ENCODE assay signal across 9 mouse cellular contexts in the genomic region with DNA sequence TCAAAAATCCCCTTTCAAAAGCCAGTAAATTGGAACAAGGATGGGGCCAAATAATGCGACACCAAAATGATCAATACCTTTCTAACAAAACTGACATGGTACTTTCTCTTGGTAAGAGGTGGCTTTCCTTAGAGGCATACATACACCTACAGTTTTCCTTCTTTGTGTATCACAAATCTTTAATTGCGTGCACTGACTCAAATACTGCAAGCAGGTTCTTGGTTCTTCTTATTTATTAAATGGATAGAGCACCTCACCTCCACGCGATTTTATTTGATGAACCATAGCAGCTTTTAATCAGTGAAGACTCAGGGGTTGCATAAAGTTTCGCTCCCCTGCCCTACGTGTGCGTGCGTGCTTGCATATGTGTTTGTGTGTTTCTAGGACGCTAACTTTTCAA. TPM values are rescaled to one million over a fixed set of nuclear protein-coding genes. Genes with fewer than 3 reads are reported as not detected.
DNase-seq lines count a peak whose midpoint lies in the region; ATAC-seq and TF ChIP-seq lines count a peak whose summit lies in the region.
"Had no signal": no experiment of that assay in that cellular context is flagged by ENCODE, and none has a peak within 500 bp of the region (broad histone marks: within the 10 kb centered on the region; RNA-seq: fewer than 3 reads in every experiment).

No protein-coding gene starts in this region.

- H3K36me3 ChIP-seq in kidney, embryonic 14.5 days (ENCODE audit: control insufficient read depth, insufficient read depth, low read length) = no peaks in the 10 kb centered on the region
- no peaks in the 10 kb centered on the region for H3K36me3 ChIP-seq in kidney, adult 2 months (ENCODE audit: control insufficient read depth, insufficient read depth, low read length)
- H3K36me3 ChIP-seq in embryonic facial prominence, embryonic 12.5 days = no peaks in the 10 kb centered on the region
- no peaks in the 10 kb centered on the region for H3K36me3 ChIP-seq in hindbrain, embryonic 14.5 days (replicated peaks; ENCODE audit: control insufficient read depth, insufficient read depth)
- H3K36me3 ChIP-seq in myocyte (ENCODE audit: control insufficient read depth, insufficient read depth) = no peaks in the 10 kb centered on the region

- H3ac ChIP-seq in myocyte (ENCODE audit: control insufficient read depth, insufficient read length) = no peak overlapping the region

- DNase-seq in kidney, adult 2 months = no peak
- DNase-seq in hindbrain, embryonic 14.5 days (ENCODE audit: low spot score) = no peak
- DNase-seq in thymus, postnatal 4 days = no peak
- DNase-seq: kidney, adult 8-10 months had no signal

- H3K79me2 ChIP-seq in myocyte (ENCODE audit: control insufficient read depth, insufficient read depth) = no peaks in the 10 kb centered on the region

- no peak for TF ChIP-seq CTCF in kidney, adult 2 months (conservative IDR thresholded peaks at IDR 0.05; ENCODE audit: insufficient read depth, insufficient read length, low read depth, low read length)

- no peak for ATAC-seq in kidney, embryonic 14.5 days (ENCODE audit: low FRiP score, low TSS enrichment)
- no peak for ATAC-seq in embryonic facial prominence, embryonic 12.5 days (ENCODE audit: insufficient number of reproducible peaks, insufficient read depth, low FRiP score, low TSS enrichment)
- no peak for ATAC-seq in hindbrain, embryonic 14.5 days (ENCODE audit: low FRiP score)
- no peak for ATAC-seq in inflammation-experienced regulatory T-cells, adult 6 months
- no peak for ATAC-seq in erythroblast, adult 5-6 weeks (replicated peaks; ENCODE audit: low FRiP score, poor library complexity, severe bottlenecking)

- H3K4me3 ChIP-seq in kidney, embryonic 14.5 days (ENCODE audit: low read length) = peak overlapping the region; percentile 45
- H3K4me3 ChIP-seq in kidney, adult 2 months (ENCODE audit: insufficient read depth, low read depth, low read length) = no peak overlapping the region
- no peak overlapping the region for H3K4me3 ChIP-seq in embryonic facial prominence, embryonic 12.5 days
- 0 out of 2 replicates have a peak overlapping the region, but pooled peaks have one; percentile 36 for H3K4me3 ChIP-seq in hindbrain, embryonic 14.5 days (replicated peaks; ENCODE audit: low read length)
- H3K4me3 ChIP-seq in myocyte = peak overlapping the region; percentile 35

- H3K27me3 ChIP-seq in kidney, embryonic 14.5 days (ENCODE audit: control insufficient read depth, insufficient read depth, low read length) = peaks cover 81% of the 10 kb centered on the region
- H3K27me3 ChIP-seq in kidney, adult 2 months (replicated peaks; ENCODE audit: control insufficient read depth, insufficient read depth, low read length) = peaks cover 30% of the 10 kb centered on the region
- peaks cover 64% of the 10 kb centered on the region for H3K27me3 ChIP-seq in embryonic facial prominence, embryonic 12.5 days
- peaks cover 88% of the 10 kb centered on the region for H3K27me3 ChIP-seq in hindbrain, embryonic 14.5 days (ENCODE audit: control insufficient read depth, insufficient read depth, low read length)
- H3K27me3 ChIP-seq in myocyte (ENCODE audit: control insufficient read depth, insufficient read depth, insufficient read length) = no peaks in the 10 kb centered on the region

- no peaks in the 10 kb centered on the region for H3K9me3 ChIP-seq in kidney, embryonic 14.5 days (ENCODE audit: control insufficient read depth, low read length)
- no peaks in the 10 kb centered on the region for H3K9me3 ChIP-seq in embryonic facial prominence, embryonic 12.5 days
- H3K9me3 ChIP-seq in hindbrain, embryonic 14.5 days (ENCODE audit: control insufficient read depth, low read length) = no peaks in the 10 kb centered on the region

- H3K4me2 ChIP-seq in kidney, embryonic 14.5 days (replicated peaks; ENCODE audit: low read depth, low read length) = peak overlapping the region; percentile 85; the same call in 1 of the 2 replicates
- peak overlapping the region; percentile 85; the same call in 1 of the 2 replicates for H3K4me2 ChIP-seq in embryonic facial prominence, embryonic 12.5 days (replicated peaks)
- H3K4me2 ChIP-seq in hindbrain, embryonic 14.5 days (replicated peaks) = 0 out of 2 replicates have a peak overlapping the region, but pooled peaks have one; percentile 60
- peak overlapping the region; percentile 74 for H3K4me2 ChIP-seq in myocyte (ENCODE audit: low read depth)

- 2% methylated on average over 9 of the region's 9 CpGs for WGBS in kidney, embryonic 14.5 days
- WGBS in kidney, adult 2 months = 14% methylated on average over 9 of the region's 9 CpGs
- WGBS in embryonic facial prominence, embryonic 12.5 days = 1% methylated on average over 9 of the region's 9 CpGs
- 2% methylated on average over 9 of the region's 9 CpGs for WGBS in hindbrain, embryonic 14.5 days

- no peak overlapping the region for H3K27ac ChIP-seq in kidney, embryonic 14.5 days (ENCODE audit: low read depth, low read length)
- no peak overlapping the region for H3K27ac ChIP-seq in kidney, adult 2 months (ENCODE audit: insufficient read depth, low read depth, low read length)
- H3K27ac ChIP-seq in embryonic facial prominence, embryonic 12.5 days = no peak overlapping the region
- H3K27ac ChIP-seq in hindbrain, embryonic 14.5 days = no peak overlapping the region

- TF ChIP-seq POLR2A in kidney, adult 2 months (IDR thresholded peaks at IDR 0.05; ENCODE audit: low read depth, low read length) = no peak
- TF ChIP-seq POLR2A in myocyte (IDR thresholded peaks at IDR 0.05; ENCODE audit: insufficient read length, low read depth) = no peak

- H3K4me1 ChIP-seq in kidney, embryonic 14.5 days (ENCODE audit: control insufficient read depth, insufficient read depth, low read length) = peaks cover 10% of the 10 kb centered on the region
- no peaks in the 10 kb centered on the region; the same call in 1 of the 2 replicates for H3K4me1 ChIP-seq in kidney, adult 2 months (ENCODE audit: control insufficient read depth, insufficient read depth, low read length)
- peaks cover 22% of the 10 kb centered on the region; the same call in 1 of the 2 replicates for H3K4me1 ChIP-seq in embryonic facial prominence, embryonic 12.5 days
- peaks cover 21% of the 10 kb centered on the region; the same call in 1 of the 2 replicates for H3K4me1 ChIP-seq in hindbrain, embryonic 14.5 days (replicated peaks; ENCODE audit: control insufficient read depth, insufficient read depth, low read length)

- H3K9ac ChIP-seq in kidney, embryonic 14.5 days (ENCODE audit: low read depth, low read length) = no peak overlapping the region
- no peak overlapping the region for H3K9ac ChIP-seq in embryonic facial prominence, embryonic 12.5 days
- no peak overlapping the region for H3K9ac ChIP-seq in hindbrain, embryonic 14.5 days

TF ChIP-seq in myocyte, 11 proteins besides CTCF, POLR2A, EP300 and RAD21 (continues in another document):
- TF ChIP-seq USF1 (IDR thresholded peaks at IDR 0.05; ENCODE audit: low read depth) (no peak), TCF3 (IDR thresholded peaks at IDR 0.05; ENCODE audit: insufficient read length, low read depth) (no peak), E2F4 (IDR thresholded peaks at IDR 0.05; ENCODE audit: insufficient read depth) (no peak), MYOG (IDR thresholded peaks at IDR 0.05; ENCODE audit: control insufficient read depth in 1 of 3, insufficient read depth in 1 of 3, insufficient read length in 2 of 3, low read depth in 2 of 3) (no peak), MAX (IDR thresholded peaks at IDR 0.05; ENCODE audit: low read depth) (no peak), CEBPB (IDR thresholded peaks at IDR 0.05; ENCODE audit: insufficient read depth, poor library complexity, severe bottlenecking) (no peak), TCF12 (IDR thresholded peaks at IDR 0.05; ENCODE audit: insufficient read depth, poor library complexity, severe bottlenecking) (no peak), SRF (IDR thresholded peaks at IDR 0.05; ENCODE audit: control insufficient read depth, insufficient read length, low read depth) (no peak), POLR2AphosphoS2 (IDR thresholded peaks at IDR 0.05; ENCODE audit: insufficient read length, low read depth) (no peak)

RNA-seq across cellular contexts. Expression of gene Spag6, which starts 3.1 kb away (rescaled TPM):
- polyA plus RNA-seq in kidney, embryonic 14.5 days (2014; fragmentation: Nextera tagmentation; extraction: Ambion mirVana) = 0.07 and 0.09 TPM in 2 replicates
- 0.14 and 0.27 TPM in 2 replicates for polyA plus RNA-seq in kidney, adult 2 months (2012; rRNA removed)
- 0.13 TPM in 1 of 2 replicates, not detected in the other for polyA plus RNA-seq in embryonic facial prominence, embryonic 12.5 days (2016; fragmentation: Nextera tagmentation; extraction: Ambion mirVana)
- 0.11 TPM in 1 of 2 replicates, not detected in the other for polyA plus RNA-seq in hindbrain, embryonic 14.5 days (2014; fragmentation: Nextera tagmentation; extraction: Ambion mirVana)
- polyA plus RNA-seq in myocyte (2012; fragmentation: generic; extraction: Trizol) = 0.62 TPM
- not detected for polyA plus RNA-seq in inflammation-experienced regulatory T-cells, adult 6 months (2017; shearing (Covaris generic))
- not detected in 2 replicates for total RNA-seq in erythroblast, adult 5-6 weeks (2015; ENCODE audit: low replicate concordance)
- total RNA-seq in erythroblast, adult 5-6 weeks (2017; ENCODE audit: low replicate concordance) = 0.60 TPM in 1 of 2 replicates, not detected in the other

RNA-seq across cellular contexts. Expression of gene Bmi1, which starts 13.9 kb away (rescaled TPM):
- 34.7 and 44.1 TPM in 2 replicates for polyA plus RNA-seq in kidney, embryonic 14.5 days (2014; fragmentation: Nextera tagmentation; extraction: Ambion mirVana)
- 16.1 and 17.4 TPM in 2 replicates for polyA plus RNA-seq in kidney, adult 2 months (2012; rRNA removed)
- polyA plus RNA-seq in embryonic facial prominence, embryonic 12.5 days (2016; fragmentation: Nextera tagmentation; extraction: Ambion mirVana) = 32.3 and 34.3 TPM in 2 replicates
- 31.3 and 34.3 TPM in 2 replicates for polyA plus RNA-seq in hindbrain, embryonic 14.5 days (2014; fragmentation: Nextera tagmentation; extraction: Ambion mirVana)
- 15.6 TPM for polyA plus RNA-seq in myocyte (2012; fragmentation: generic; extraction: Trizol)
- 10 to 100 TPM; 10.3 to 18.0 (median 13.0) TPM for polyA plus RNA-seq in inflammation-experienced regulatory T-cells, adult 6 months (2017; shearing (Covaris generic))
- 10.8 and 11.5 TPM in 2 replicates for total RNA-seq in erythroblast, adult 5-6 weeks (2015; ENCODE audit: low replicate concordance)
- 5.3 and 14.9 TPM in 2 replicates for total RNA-seq in erythroblast, adult 5-6 weeks (2017; ENCODE audit: low replicate concordance)

RNA-seq across cellular contexts. Expression of gene Commd3, which starts 18.6 kb away (rescaled TPM):
- polyA plus RNA-seq in kidney, embryonic 14.5 days (2014; fragmentation: Nextera tagmentation; extraction: Ambion mirVana) = 215 and 264 TPM in 2 replicates
- 68.1 and 83.2 TPM in 2 replicates for polyA plus RNA-seq in kidney, adult 2 months (2012; rRNA removed)
- polyA plus RNA-seq in embryonic facial prominence, embryonic 12.5 days (2016; fragmentation: Nextera tagmentation; extraction: Ambion mirVana) = 206 and 207 TPM in 2 replicates
- 187 and 198 TPM in 2 replicates for polyA plus RNA-seq in hindbrain, embryonic 14.5 days (2014; fragmentation: Nextera tagmentation; extraction: Ambion mirVana)
- 121 TPM for polyA plus RNA-seq in myocyte (2012; fragmentation: generic; extraction: Trizol)
- 100 to 1,000 TPM; 214 to 252 (median 247) TPM for polyA plus RNA-seq in inflammation-experienced regulatory T-cells, adult 6 months (2017; shearing (Covaris generic))
- 32.6 and 37.3 TPM in 2 replicates for total RNA-seq in erythroblast, adult 5-6 weeks (2015; ENCODE audit: low replicate concordance)
- total RNA-seq in erythroblast, adult 5-6 weeks (2017; ENCODE audit: low replicate concordance) = 34.3 and 51.4 TPM in 2 replicates

Comparison
In these comparisons a context has a peak if more than half of its experiments do, and no peak if none do; other contexts are left out.
1. H3K4me3 ChIP-seq: peak in kidney, embryonic 14.5 days (single experiment), hindbrain, embryonic 14.5 days (single experiment) and myocyte (single experiment); none in kidney, adult 2 months (single experiment) and embryonic facial prominence, embryonic 12.5 days (single experiment).
2. Peak in every context shown above with its lines, with median percentiles within 50 percentile points of each other: H3K4me2 ChIP-seq.